Mouse (Mus musculus) limb, embryonic 10.5 days (tissue): ENCODE data around the gene Socs5. TPM values are rescaled to one million over a fixed set of nuclear protein-coding genes. Genes with fewer than 3 reads are reported as not detected.
"Not testable (repeated sequence)": the region's sequence is repeated elsewhere in the genome, so short reads cannot be mapped to it uniquely, and the experiment has no call there.

Source experiments
- DNase-seq: peaks from one replicate; pipeline ENCODE4 v3.0.0-alpha.2; 2017; ENCODE audit warnings: low spot score
- H3K27ac ChIP-seq: fragments of 300-500 bp; sonication (generic); 2 replicates; pipeline ENCODE4 v1.5.1; 2016; ENCODE audit warnings: mild to moderate bottlenecking
- H3K27me3 ChIP-seq: fragments of 300-500 bp; sonication (generic); 2 replicates; pipeline ENCODE4 v1.6.1; 2016; ENCODE audit warnings: low read depth, mild to moderate bottlenecking; ENCODE audit not compliant: poor library complexity, severe bottlenecking
- H3K36me3 ChIP-seq: fragments of 300-500 bp; sonication (generic); 2 replicates; pipeline ENCODE4 v1.6.1; 2016; ENCODE audit warnings: mild to moderate bottlenecking, moderate library complexity
- H3K4me1 ChIP-seq: fragments of 300-500 bp; sonication (generic); 2 replicates; pipeline ENCODE4 v1.6.1; 2016
- H3K4me3 ChIP-seq: fragments of 300-500 bp; sonication (generic); 2 replicates; pipeline ENCODE4 v1.5.1; 2016; ENCODE audit warnings: mild to moderate bottlenecking, moderate library complexity
- H3K9me3 ChIP-seq: fragments of 300-500 bp; sonication (generic); replicated peaks from 2 replicates; pipeline ENCODE4 v1.6.1; 2016; ENCODE audit warnings: mild to moderate bottlenecking
- WGBS: fragments of 180-500 bp; shearing (Covaris S2); methylation state at CpG from one replicate; pipeline ENCODE4 v1.1.7; 2016; 5-methylcytosine and 5-hydroxymethylcytosine counted together
- polyA plus RNA-seq: library from polyadenylated mRNA; unstranded; fragments of >200 nt; fragmentation: Nextera tagmentation; extraction: Ambion mirVana; gene quantifications from 2 replicates; pipeline ENCODE4 v1.2.1, GENCODE M21; 2016

Socs5 gene
- 9.3 and 9.5 TPM in 2 replicates for polyA plus RNA-seq

- DNase-seq = no peak
- H3K27ac ChIP-seq = peak within 1 kb of the TSS; percentile 91
- no peaks in the 10 kb centered on the region for H3K9me3 ChIP-seq
- peak within 1 kb of the TSS; percentile 75 for H3K4me3 ChIP-seq
- whole genome bisulfite sequencing = under 1% methylated on average over 72 of the region's 73 CpGs
- no peaks in the 10 kb centered on the region for H3K27me3 ChIP-seq
- H3K36me3 ChIP-seq = no peaks in the 10 kb centered on the region
- H3K4me1 ChIP-seq = peaks cover 20% of the 10 kb centered on the region
These were observed at the start of gene Socs5 for GRCm38 (mm10) chr17:87107623-87108221. TSS of gene Socs5 (plus strand) at chr17:87107679.

- Histone ChIP-seq H3K27ac (no peak overlapping the region), H3K4me1 (peaks cover 6% of the 10 kb centered on the region), H3K27me3 (no peaks in the 10 kb centered on the region), H3K9me3 (no peaks in the 10 kb centered on the region), H3K4me3 (no peak overlapping the region), H3K36me3 (no peaks in the 10 kb centered on the region)
- DNase-seq = no peak
- 84% methylated on average over 9 of the region's 9 CpGs for WGBS
These were observed 44.8 kb upstream of the Socs5 start for GRCm38 (mm10) chr17:87062639-87063038.

- H3K27ac ChIP-seq = no peak overlapping the region
- DNase-seq = no peak
- 85% methylated on average over 7 of the region's 7 CpGs for WGBS
- no peaks in the 10 kb centered on the region; the same call in 1 of the 2 replicates for H3K4me1 ChIP-seq
- H3K36me3 ChIP-seq = no peaks in the 10 kb centered on the region
- H3K4me3 ChIP-seq = no peak overlapping the region
- no peaks in the 10 kb centered on the region for H3K9me3 ChIP-seq
- H3K27me3 ChIP-seq = no peaks in the 10 kb centered on the region
These were observed 44.0 kb upstream of the Socs5 start for GRCm38 (mm10) chr17:87063461-87063860.

- Histone ChIP-seq H3K27ac (no peak overlapping the region), H3K27me3 (no peaks in the 10 kb centered on the region), H3K9me3 (no peaks in the 10 kb centered on the region), H3K4me1 (no peaks in the 10 kb centered on the region; the same call in 1 of the 2 replicates), H3K4me3 (no peak overlapping the region), H3K36me3 (no peaks in the 10 kb centered on the region)
- 82% methylated on average over 6 of the region's 6 CpGs for WGBS
- DNase-seq = no peak
These were observed 43.5 kb upstream of the Socs5 start for GRCm38 (mm10) chr17:87063969-87064368.

- Histone ChIP-seq H3K36me3 (no peaks in the 10 kb centered on the region), H3K4me3 (no peak overlapping the region), H3K4me1 (peaks cover 6% of the 10 kb centered on the region), H3K27ac (no peak overlapping the region), H3K27me3 (no peaks in the 10 kb centered on the region), H3K9me3 (no peaks in the 10 kb centered on the region)
- 94% methylated on average over 4 of the region's 4 CpGs for WGBS
- no peak for DNase-seq
These were observed 38.5 kb upstream of the Socs5 start for GRCm38 (mm10) chr17:87068997-87069396.

GRCm38 (mm10) chr17:87072183-87072582 is 35.3 kb upstream of the Socs5 start:
- H3K27me3 ChIP-seq, H3K36me3 ChIP-seq, H3K4me3 ChIP-seq, H3K27ac ChIP-seq, H3K4me1 ChIP-seq, H3K9me3 ChIP-seq, DNase-seq: not testable (repeated sequence)
- 94% methylated on average over 1 of the region's 1 CpGs for WGBS

- 66% methylated on average over 5 of the region's 5 CpGs for WGBS
- Histone ChIP-seq H3K4me1 (peaks cover 6% of the 10 kb centered on the region), H3K9me3 (no peaks in the 10 kb centered on the region), H3K36me3 (no peaks in the 10 kb centered on the region), H3K27me3 (no peaks in the 10 kb centered on the region), H3K4me3 (no peak overlapping the region), H3K27ac (no peak overlapping the region)
- no peak for DNase-seq
These were observed 34.6 kb upstream of the Socs5 start for GRCm38 (mm10) chr17:87072766-87073440.

- Histone ChIP-seq H3K36me3 (no peaks in the 10 kb centered on the region), H3K27ac (no peak overlapping the region), H3K4me3 (no peak overlapping the region), H3K27me3 (no peaks in the 10 kb centered on the region), H3K9me3 (no peaks in the 10 kb centered on the region), H3K4me1 (peaks cover 6% of the 10 kb centered on the region)
- DNase-seq = no peak
These were observed 34.0 kb upstream of the Socs5 start for GRCm38 (mm10) chr17:87073470-87073869.

GRCm38 (mm10) chr17:87078217-87078616 is 29.3 kb upstream of the Socs5 start:
- not testable (repeated sequence) for DNase-seq, H3K27me3 ChIP-seq, H3K36me3 ChIP-seq, H3K4me1 ChIP-seq, H3K4me3 ChIP-seq, H3K27ac ChIP-seq, H3K9me3 ChIP-seq
- 92% methylated on average over 17 of the region's 17 CpGs for WGBS

- no peak for DNase-seq
- H3K9me3 ChIP-seq = no peaks in the 10 kb centered on the region
- no peaks in the 10 kb centered on the region for H3K36me3 ChIP-seq
- H3K4me3 ChIP-seq = no peak overlapping the region
- WGBS = 90% methylated on average over 7 of the region's 7 CpGs
- H3K27ac ChIP-seq = no peak overlapping the region
- no peaks in the 10 kb centered on the region for H3K27me3 ChIP-seq
- H3K4me1 ChIP-seq = no peaks in the 10 kb centered on the region
These were observed 26.8 kb upstream of the Socs5 start for GRCm38 (mm10) chr17:87080724-87081123.

GRCm38 (mm10) chr17:87082547-87082946 is 24.9 kb upstream of the Socs5 start:
- H3K27ac ChIP-seq = no peak overlapping the region
- H3K36me3 ChIP-seq = no peaks in the 10 kb centered on the region
- no peak for DNase-seq
- H3K4me3 ChIP-seq = no peak overlapping the region
- H3K4me1 ChIP-seq = no peaks in the 10 kb centered on the region
- H3K27me3 ChIP-seq = no peaks in the 10 kb centered on the region
- H3K9me3 ChIP-seq = no peaks in the 10 kb centered on the region
- WGBS = 91% methylated on average over 4 of the region's 4 CpGs

- WGBS = 90% methylated on average over 5 of the region's 5 CpGs
- H3K27me3 ChIP-seq = no peaks in the 10 kb centered on the region
- H3K36me3 ChIP-seq = no peaks in the 10 kb centered on the region
- no peak for DNase-seq
- no peaks in the 10 kb centered on the region for H3K4me1 ChIP-seq
- no peak overlapping the region for H3K4me3 ChIP-seq
- H3K27ac ChIP-seq = no peak overlapping the region
- H3K9me3 ChIP-seq = no peaks in the 10 kb centered on the region
These were observed 23.8 kb upstream of the Socs5 start for GRCm38 (mm10) chr17:87083671-87084070.

GRCm38 (mm10) chr17:87085726-87086125 is 21.8 kb upstream of the Socs5 start:
- DNase-seq = no peak
- Histone ChIP-seq H3K4me1 (no peaks in the 10 kb centered on the region), H3K4me3 (no peak overlapping the region), H3K27ac (no peak overlapping the region), H3K27me3 (no peaks in the 10 kb centered on the region), H3K9me3 (no peaks in the 10 kb centered on the region), H3K36me3 (no peaks in the 10 kb centered on the region)
- 89% methylated on average over 6 of the region's 6 CpGs for WGBS
